Mouse (Mus musculus) adrenal gland (tissue): ENCODE measurements around the gene Olfr1265.

Experiments used
- intact Hi-C: fragments of 180-260 bp; cut with DNase I; formaldehyde crosslinking; loops from one replicate; pipeline ENCODE4 v1.15.1; 2025
- long read RNA-seq, 2 experiments: library from polyadenylated mRNA; unstranded; transcript quantifications; one replicate each; pipeline ENCODE4 v2.0.0; 2020; ENCODE audit warnings: borderline replicate concordance in 1 of 2; ENCODE audit not compliant: insufficient replicate concordance in 1 of 2

Gene Olfr1265
- long read RNA-seq, experiment 1: 0 reads
- long read RNA-seq, experiment 2: 0 reads

- intact Hi-C loops: no loop called here
Observed at GRCm38 (mm10) chr2:90035037-90035436, at the start of gene Olfr1265. Gene Olfr1265 (plus strand): TSS chr2:90035337.

DNA sequence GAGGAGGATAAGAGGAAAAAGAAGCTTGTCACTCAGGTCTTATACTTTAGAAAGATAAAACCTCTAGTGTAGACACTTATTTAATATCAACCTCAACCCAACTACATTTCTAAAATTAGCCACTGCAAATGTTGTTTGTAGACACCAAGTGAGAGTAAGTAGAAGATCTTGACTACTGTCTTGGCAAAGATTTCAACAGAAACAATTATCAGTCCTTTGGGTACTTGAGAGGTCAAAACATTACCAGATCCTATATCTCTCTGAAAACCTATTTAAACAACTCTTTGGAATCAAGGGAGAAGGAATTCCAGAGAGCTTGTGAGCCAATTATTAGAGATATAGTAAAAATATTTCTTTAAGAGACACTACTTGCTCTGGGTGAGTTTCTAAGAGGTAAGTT lies 44.2 kb upstream of the Olfr1265 start, which contains the start of gene Olfr1261:
TSS of gene Olfr1261 (plus strand) at position 301 of the 400 bp plus-strand sequence.
- intact Hi-C loops: no loop called here

DNA sequence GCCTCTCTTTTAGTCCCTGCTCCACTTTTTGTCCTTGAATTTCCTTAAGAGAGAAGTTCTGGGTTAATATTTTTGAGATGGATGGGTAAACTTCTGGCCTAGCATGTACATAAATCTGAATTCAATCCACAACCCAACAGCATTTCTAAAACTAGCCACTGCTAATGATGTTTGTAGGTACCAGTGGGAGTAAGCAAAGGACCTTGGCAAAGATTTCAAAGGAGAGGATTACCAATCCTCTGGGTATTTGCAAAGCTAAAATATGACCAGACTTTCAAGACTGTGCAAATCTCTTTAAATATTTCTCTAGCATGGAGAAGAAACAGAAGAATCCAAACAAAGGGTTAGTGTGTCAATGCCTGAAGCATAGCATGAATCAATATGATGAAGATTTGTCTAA lies 35.3 kb upstream of the Olfr1265 start, which contains the start of gene Olfr1262:
TSS of gene Olfr1262 (plus strand) at position 301 of the 400 bp plus-strand sequence.
- intact Hi-C loops: no loop called here

DNA sequence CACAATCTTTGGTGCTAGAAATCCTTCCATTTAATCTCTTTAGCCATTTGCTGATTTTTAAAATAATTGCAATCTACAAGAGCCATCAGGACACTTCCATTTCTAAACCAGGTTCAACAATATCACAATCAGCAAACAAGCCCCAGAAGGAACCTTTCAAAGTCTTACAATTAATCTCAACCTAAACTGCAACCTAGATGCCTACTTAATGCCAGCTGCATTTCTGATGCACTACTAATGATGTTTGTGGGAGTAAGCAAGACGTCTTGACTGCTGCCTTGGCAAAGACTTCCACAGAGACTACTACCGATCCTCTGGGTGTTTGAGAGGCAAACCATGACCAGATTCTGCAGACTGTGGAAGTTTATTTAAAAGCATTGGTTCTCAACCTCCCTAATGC lies 23.3 kb upstream of the Olfr1265 start, which contains the start of gene Olfr1263:
TSS of gene Olfr1263 (plus strand) at position 301 of the 400 bp plus-strand sequence.
- intact Hi-C loops: no loop called here

GRCm38 (mm10) chr2:90025477-90025876 lies 9.7 kb upstream of the Olfr1265 start, which contains the start of gene Olfr1264:
Gene Olfr1264 (minus strand): TSS chr2:90025577.
- intact Hi-C loops: no loop called here

DNA sequence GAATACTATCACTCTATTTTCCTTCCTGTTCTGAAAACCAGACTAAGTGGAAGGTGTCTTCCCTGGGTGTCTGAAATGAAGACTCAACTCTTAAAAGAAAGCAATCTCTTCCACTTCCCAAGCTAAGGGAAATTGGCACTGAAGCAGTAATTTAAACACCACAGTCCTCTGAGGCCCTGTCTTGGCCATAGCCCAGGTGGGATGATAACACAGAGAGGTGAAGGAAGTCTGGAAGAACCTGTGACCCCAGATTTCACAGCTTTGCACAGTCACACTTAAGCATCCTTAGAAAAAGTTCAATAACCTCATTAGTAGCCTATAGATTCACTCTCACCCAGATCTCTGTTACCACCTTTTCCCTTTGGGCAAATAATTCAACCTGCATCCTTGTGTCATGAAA lies 28.4 kb downstream of the Olfr1265 start, which contains the start of gene Olfr140:
TSS of gene Olfr140 (minus strand) at position 101 of the 400 bp plus-strand sequence.
- intact Hi-C loops: no loop called here

DNA sequence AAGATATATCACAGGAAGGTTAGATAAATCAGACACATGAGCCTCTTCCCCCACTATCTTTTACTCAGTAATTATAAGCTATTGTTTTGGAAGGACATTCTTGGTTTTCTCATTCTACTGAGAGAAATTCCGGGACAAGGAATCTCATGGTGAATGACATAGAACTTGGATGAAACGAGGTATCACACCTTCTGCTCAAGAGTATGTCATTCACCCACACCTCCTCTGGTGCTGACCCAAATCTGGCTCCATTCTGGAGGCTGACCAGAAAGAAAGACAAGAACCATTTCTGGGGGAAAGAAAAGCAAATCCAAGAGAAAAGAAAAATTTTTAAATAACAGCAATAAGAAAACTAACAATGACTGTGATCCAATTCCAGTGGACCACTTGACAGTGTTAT lies 34.9 kb downstream of the Olfr1265 start:
- intact Hi-C loops: no loop called here
